Mouse (Mus musculus) megakaryocyte, embryonic 14.5 days (primary cell): Measurements from ENCODE around the gene Sowahd. TPM values are rescaled to one million over a fixed set of nuclear protein-coding genes. Genes with fewer than 3 reads are reported as not detected.
"Not testable (repeated sequence)": the region's sequence is repeated elsewhere in the genome, so short reads cannot be mapped to it uniquely, and the experiment has no call there.

ENCODE experiments used
- H3K27me3 ChIP-seq: replicated peaks from 2 replicates; pipeline ENCODE3; 2012; ENCODE audit warnings: inconsistent platforms
- H3K36me3 ChIP-seq: replicated peaks from 2 replicates; pipeline ENCODE3; 2012; ENCODE audit warnings: low read length, inconsistent platforms, mixed read lengths
- H3K4me1 ChIP-seq: 2 replicates; pipeline ENCODE4 v1.6.1; 2012; ENCODE audit warnings: inconsistent platforms
- H3K4me3 ChIP-seq: replicated peaks from 2 replicates; pipeline ENCODE3; 2012; ENCODE audit warnings: moderate library complexity, mild to moderate bottlenecking, inconsistent platforms
- H3K9me3 ChIP-seq: 2 replicates; pipeline ENCODE4 v1.6.1; 2012; ENCODE audit warnings: inconsistent platforms
- FLI1 ChIP-seq: IDR thresholded peaks from 2 replicates; pipeline ENCODE4 v1.6.1; 2012; ENCODE audit warnings: low read length, inconsistent platforms, mixed read lengths
- GATA1 ChIP-seq: IDR thresholded peaks from 3 replicates; pipeline ENCODE4 v1.6.1; 2012; ENCODE audit warnings: mixed read lengths, low read length, inconsistent platforms, borderline replicate concordance
- polyA plus RNA-seq: library from polyadenylated mRNA; stranded (reverse); fragments of >175 nt; gene quantifications from 2 replicates; pipeline ENCODE4 v1.2.3, GENCODE M21; 2012; ENCODE audit warnings: low replicate concordance; ENCODE audit not compliant: insufficient read depth

The Sowahd gene
- polyA plus RNA-seq, 1 experiment: not detected

- Histone ChIP-seq H3K4me3 (no peak overlapping the region), H3K4me1 (peaks cover 3% of the 10 kb centered on the region; the same call in 1 of the 2 replicates), H3K36me3 (no peaks in the 10 kb centered on the region), H3K9me3 (no peaks in the 10 kb centered on the region), H3K27me3 (peaks cover 11% of the 10 kb centered on the region)
- no peak for TF ChIP-seq GATA1
- TF ChIP-seq FLI1: no peak
Observed at GRCm38 (mm10) chrX:37067299-37067698, 18.7 kb downstream of the Sowahd start.

GRCm38 (mm10) chrX:37068766-37069165 is 20.1 kb downstream of the Sowahd start:
- Histone ChIP-seq H3K27me3 (peaks cover 7% of the 10 kb centered on the region), H3K4me3 (no peak overlapping the region), H3K9me3 (no peaks in the 10 kb centered on the region), H3K36me3 (no peaks in the 10 kb centered on the region), H3K4me1 (peaks cover 3% of the 10 kb centered on the region; the same call in 1 of the 2 replicates)
- TF ChIP-seq GATA1 (no peak), FLI1 (no peak)

DNA sequence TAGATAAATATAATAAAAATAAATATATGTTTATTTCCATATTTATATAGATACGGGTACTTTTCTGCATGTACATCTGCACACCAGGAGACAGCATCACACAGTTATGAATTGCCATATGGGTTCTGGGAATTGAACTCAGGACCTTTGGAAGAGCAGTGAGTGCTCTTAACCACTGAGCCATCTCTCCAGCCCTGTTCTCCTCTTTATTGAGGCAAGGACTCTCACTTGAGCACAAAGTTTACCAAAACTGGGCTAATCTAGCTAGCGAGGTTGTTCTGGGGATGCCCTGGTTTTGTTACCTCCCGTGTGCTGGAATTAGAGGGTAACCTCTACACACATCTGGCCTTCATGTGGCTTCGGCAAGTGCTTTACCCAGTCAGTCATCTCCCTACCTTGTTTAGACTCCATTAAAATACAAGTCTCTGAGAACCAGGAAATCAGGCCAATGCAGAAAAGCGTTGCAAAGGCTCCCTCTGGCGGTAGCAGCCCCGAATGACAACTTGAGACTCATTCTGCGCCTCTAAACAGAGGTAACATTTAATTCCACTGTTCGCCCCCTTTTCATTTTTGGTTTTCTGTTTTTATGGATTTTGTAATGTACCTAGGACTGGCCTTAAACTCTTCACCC is 25.7 kb downstream of the Sowahd start:
- Histone ChIP-seq H3K9me3 (no peaks in the 10 kb centered on the region), H3K27me3 (peaks cover 2% of the 10 kb centered on the region), H3K4me3 (no peak overlapping the region), H3K4me1 (no peaks in the 10 kb centered on the region; the same call in 1 of the 2 replicates), H3K36me3 (no peaks in the 10 kb centered on the region)
- TF ChIP-seq GATA1: no peak
- no peak for TF ChIP-seq FLI1

GRCm38 (mm10) chrX:37076651-37077050 is 28.0 kb downstream of the Sowahd start:
- no peak for TF ChIP-seq FLI1
- TF ChIP-seq GATA1: no peak
- peaks cover 14% of the 10 kb centered on the region for H3K36me3 ChIP-seq
- H3K27me3 ChIP-seq: peaks cover 2% of the 10 kb centered on the region
- no peaks in the 10 kb centered on the region for H3K9me3 ChIP-seq
- H3K4me3 ChIP-seq: no peak overlapping the region
- H3K4me1 ChIP-seq: no peaks in the 10 kb centered on the region; the same call in 1 of the 2 replicates

DNA sequence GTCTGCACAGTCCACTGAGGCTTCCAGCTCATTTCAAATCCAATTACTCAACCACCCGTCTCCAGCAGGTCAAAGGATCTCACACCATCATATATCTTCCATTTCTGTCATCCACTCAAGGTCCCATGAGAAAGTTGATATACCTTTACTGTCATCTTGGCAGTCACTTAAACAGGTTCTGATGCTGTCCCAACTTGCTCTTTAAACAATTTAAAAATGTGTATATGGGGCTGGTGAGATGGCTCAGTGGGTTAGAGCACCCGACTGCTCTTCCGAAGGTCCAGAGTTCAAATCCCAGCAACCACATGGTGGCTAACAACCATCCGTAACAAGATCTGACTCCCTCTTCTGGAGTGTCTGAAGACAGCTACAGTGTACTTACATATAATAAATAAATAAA is 31.7 kb downstream of the Sowahd start:
- H3K36me3 ChIP-seq: peaks cover 34% of the 10 kb centered on the region
- H3K27me3 ChIP-seq, H3K4me1 ChIP-seq, H3K9me3 ChIP-seq, H3K4me3 ChIP-seq: not testable (repeated sequence)

GRCm38 (mm10) chrX:37081194-37081593 is 32.5 kb downstream of the Sowahd start:
- TF ChIP-seq GATA1 (no peak), FLI1 (no peak)
- no peak overlapping the region for H3K4me3 ChIP-seq
- H3K4me1 ChIP-seq: peaks cover 11% of the 10 kb centered on the region; the same call in 1 of the 2 replicates
- peaks cover 34% of the 10 kb centered on the region for H3K36me3 ChIP-seq
- H3K9me3 ChIP-seq: no peaks in the 10 kb centered on the region
- H3K27me3 ChIP-seq: peaks cover 5% of the 10 kb centered on the region

DNA sequence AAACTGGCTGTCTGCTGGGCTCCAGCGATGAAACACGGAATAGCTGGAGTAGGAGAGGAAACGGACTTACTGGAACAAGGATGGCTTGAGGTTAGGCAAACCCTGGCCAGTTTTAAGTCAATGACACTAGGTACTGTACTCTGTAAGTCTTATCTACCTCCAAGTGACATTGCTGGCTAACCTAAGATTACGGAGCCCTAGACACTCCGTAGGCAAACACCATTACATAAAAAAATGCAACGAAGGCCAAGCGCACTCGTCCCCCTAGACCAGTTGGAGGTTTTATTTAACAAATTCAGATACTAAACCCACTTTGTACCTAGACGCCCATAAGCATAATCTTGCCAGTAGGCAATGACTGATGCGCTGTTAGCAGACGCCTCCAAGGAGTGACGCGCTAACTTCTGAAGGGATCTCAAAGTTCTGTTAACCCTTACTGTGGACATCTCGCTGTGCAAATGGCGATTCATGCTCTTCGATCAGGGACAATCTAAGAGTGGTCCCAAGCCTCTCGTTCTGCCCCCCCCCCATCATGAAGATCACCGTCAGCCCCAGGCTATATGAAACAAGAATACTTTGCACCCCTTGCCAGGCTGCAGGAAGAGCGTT is 35.8 kb downstream of the Sowahd start:
- Histone ChIP-seq H3K4me3 (peak overlapping the region; percentile 94), H3K9me3 (no peaks in the 10 kb centered on the region), H3K36me3 (peaks cover 34% of the 10 kb centered on the region), H3K27me3 (peaks cover 3% of the 10 kb centered on the region), H3K4me1 (peaks cover 11% of the 10 kb centered on the region; the same call in 1 of the 2 replicates)
- no peak for TF ChIP-seq FLI1
- TF ChIP-seq GATA1: no peak

DNA sequence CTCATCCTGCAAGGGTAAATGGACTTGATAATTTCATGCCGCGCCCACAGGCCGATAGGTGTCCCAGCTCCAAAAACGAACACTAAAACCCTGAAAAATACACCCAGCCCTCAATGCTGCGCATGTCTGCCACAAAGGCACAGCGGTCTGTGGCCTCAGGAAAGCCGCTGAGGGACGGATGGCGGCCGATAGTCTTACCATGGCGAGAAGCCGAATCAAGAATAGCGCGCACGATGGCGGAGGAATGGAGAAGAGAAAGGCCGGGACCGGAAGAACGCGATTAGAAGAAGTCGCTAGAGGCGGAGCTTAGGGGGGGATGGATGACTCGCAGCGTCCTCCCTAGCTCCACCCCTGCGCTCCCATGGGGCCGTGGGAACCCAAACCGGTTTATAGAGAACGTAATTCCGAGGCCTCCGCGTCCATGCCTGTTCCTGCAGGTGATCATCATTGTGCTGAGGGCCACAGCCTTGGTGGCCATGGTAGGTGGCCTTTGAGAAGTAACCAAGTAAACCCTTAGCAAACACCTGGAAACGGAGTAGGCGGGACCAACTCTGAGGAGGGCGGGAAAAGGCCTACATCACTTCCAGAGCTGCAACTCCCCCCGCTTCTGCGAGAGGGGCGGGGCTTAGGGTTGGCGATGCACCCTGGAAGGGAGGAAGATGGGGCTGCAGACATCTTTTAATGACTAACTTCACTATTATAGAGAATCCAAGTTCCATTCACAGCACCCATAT is 36.4 kb downstream of the Sowahd start, which contains the start of gene Rpl39:
Gene Rpl39 (minus strand): TSS at position 476 of the 734 bp plus-strand sequence.
- Histone ChIP-seq H3K4me1 (peaks cover 11% of the 10 kb centered on the region; the same call in 1 of the 2 replicates), H3K36me3 (peaks cover 32% of the 10 kb centered on the region), H3K9me3 (no peaks in the 10 kb centered on the region), H3K4me3 (peak within 1 kb of the TSS; percentile 94), H3K27me3 (peaks cover 3% of the 10 kb centered on the region)
- TF ChIP-seq FLI1: no peak
- TF ChIP-seq GATA1: no peak

DNA sequence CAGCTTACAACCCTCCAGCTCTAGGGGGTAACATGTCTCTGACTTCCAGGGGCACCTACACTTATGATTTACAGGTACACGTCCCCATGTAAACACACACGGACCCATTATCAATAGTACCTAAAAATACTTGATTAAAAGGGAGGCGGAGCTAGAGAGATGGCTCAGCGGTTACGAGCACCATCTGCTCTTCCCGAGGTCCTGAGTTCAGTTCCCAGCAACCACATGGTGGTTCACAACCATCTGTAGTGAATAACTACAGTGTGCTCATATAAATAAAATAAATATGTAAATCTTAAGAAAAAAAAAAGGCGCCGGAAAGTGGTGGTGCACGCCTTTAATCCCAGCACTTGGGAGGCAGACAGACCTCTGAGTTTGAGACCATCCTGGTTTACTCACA is 37.0 kb downstream of the Sowahd start:
- peak overlapping the region; percentile 94 for H3K4me3 ChIP-seq
- peaks cover 3% of the 10 kb centered on the region for H3K27me3 ChIP-seq
- H3K36me3 ChIP-seq: peaks cover 29% of the 10 kb centered on the region
- no peaks in the 10 kb centered on the region for H3K9me3 ChIP-seq
- no peak for TF ChIP-seq FLI1
- no peak for TF ChIP-seq GATA1
- H3K4me1 ChIP-seq: peaks cover 11% of the 10 kb centered on the region; the same call in 1 of the 2 replicates

DNA sequence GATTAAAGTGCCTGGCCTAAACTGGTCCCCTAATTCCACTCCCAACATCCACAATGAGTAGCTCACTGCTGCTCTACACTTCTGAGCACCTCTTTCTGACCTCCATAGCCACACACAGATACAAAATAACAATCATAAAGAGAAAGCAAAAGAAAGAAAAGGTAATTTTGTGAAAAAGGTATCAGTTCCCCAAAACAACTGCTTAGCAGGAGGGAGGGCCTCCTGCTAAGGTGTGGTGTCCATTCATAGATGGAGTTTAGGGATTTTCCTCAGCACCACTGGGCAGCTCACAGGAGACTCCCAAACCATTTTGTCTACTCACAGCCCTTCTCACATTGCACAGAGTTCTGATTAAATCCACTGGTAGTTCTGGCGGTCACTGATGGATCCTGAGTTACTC is 40.1 kb downstream of the Sowahd start:
- H3K9me3 ChIP-seq: no peaks in the 10 kb centered on the region
- H3K36me3 ChIP-seq: peaks cover 24% of the 10 kb centered on the region
- peaks cover 3% of the 10 kb centered on the region for H3K27me3 ChIP-seq
- TF ChIP-seq FLI1 (no peak), GATA1 (no peak)
- H3K4me3 ChIP-seq: no peak overlapping the region
- H3K4me1 ChIP-seq: peaks cover 3% of the 10 kb centered on the region; the same call in 1 of the 2 replicates

GRCm38 (mm10) chrX:37091457-37091856 is 42.8 kb downstream of the Sowahd start:
- no peaks in the 10 kb centered on the region for H3K27me3 ChIP-seq
- H3K4me3 ChIP-seq: no peak overlapping the region
- H3K36me3 ChIP-seq: peaks cover 43% of the 10 kb centered on the region
- H3K4me1 ChIP-seq: no peaks in the 10 kb centered on the region
- TF ChIP-seq FLI1 (no peak), GATA1 (no peak)
- no peaks in the 10 kb centered on the region for H3K9me3 ChIP-seq
